Mouse (Mus musculus) heart, postnatal 0 days (tissue): ENCODE results near the gene Tmem182. TPM values are rescaled to one million over a fixed set of nuclear protein-coding genes. Genes with fewer than 3 reads are reported as not detected.

ENCODE experiments used
- ATAC-seq: fragments of 200-750 bp; cut with Nextera tagmentation; 2 replicates; pipeline ENCODE4 v1.8.0; 2017; ENCODE audit warnings: low read depth, moderate number of reproducible peaks, moderate library complexity; ENCODE audit not compliant: insufficient read depth
- DNase-seq: peaks from one replicate; pipeline ENCODE4 v3.0.0-alpha.2; 2016; ENCODE audit warnings: low spot score
- H3K27ac ChIP-seq: fragments of 300-500 bp; sonication (generic); 2 replicates; pipeline ENCODE4 v1.5.1; 2014; ENCODE audit warnings: low read depth, mild to moderate bottlenecking
- H3K27me3 ChIP-seq: fragments of 300-500 bp; sonication (generic); 2 replicates; pipeline ENCODE4 v1.6.1; 2014; ENCODE audit warnings: low read length, mixed read lengths; ENCODE audit not compliant: control insufficient read depth, insufficient read depth
- H3K36me3 ChIP-seq: fragments of 300-500 bp; sonication (generic); replicated peaks from 2 replicates; pipeline ENCODE4 v1.6.1; 2014; ENCODE audit warnings: low read length, mixed read lengths; ENCODE audit not compliant: control insufficient read depth, insufficient read depth
- H3K4me1 ChIP-seq: fragments of 300-500 bp; sonication (generic); 2 replicates; pipeline ENCODE4 v1.6.1; 2014; ENCODE audit warnings: antibody characterized with exemption; ENCODE audit not compliant: control insufficient read depth, insufficient read depth
- H3K4me2 ChIP-seq: fragments of 300-500 bp; sonication (generic); 2 replicates; pipeline ENCODE4 v1.6.1; 2014; ENCODE audit warnings: low read depth, mild to moderate bottlenecking, low read length, moderate library complexity
- H3K4me3 ChIP-seq: fragments of 300-500 bp; sonication (generic); 2 replicates; pipeline ENCODE4 v1.5.1; 2014; ENCODE audit warnings: low read depth, low read length
- H3K9ac ChIP-seq: fragments of 300-500 bp; sonication (generic); replicated peaks from 2 replicates; pipeline ENCODE4 v1.6.1; 2014; ENCODE audit warnings: low read depth, low read length, mixed read lengths
- H3K9me3 ChIP-seq: fragments of 300-500 bp; sonication (generic); replicated peaks from 2 replicates; pipeline ENCODE4 v1.6.1; 2016; ENCODE audit warnings: low read length; ENCODE audit not compliant: control insufficient read depth
- CTCF ChIP-seq: IDR thresholded peaks from 2 replicates; pipeline ENCODE4 v1.5.1; 2016; ENCODE audit warnings: antibody characterized with exemption, control low read depth, low read depth
- EP300 ChIP-seq: IDR thresholded peaks from 2 replicates; pipeline ENCODE4 v1.6.1; 2016; ENCODE audit warnings: antibody characterized with exemption, low read depth
- WGBS: fragments of 180-500 bp; shearing (Covaris S2); extraction: QIAGEN DNeasy Blood & Tissue Kit; methylation state at CpG from one replicate; pipeline ENCODE4 v1.1.7; 2014; 5-methylcytosine and 5-hydroxymethylcytosine counted together
- polyA plus RNA-seq: library from polyadenylated mRNA; unstranded; fragments of >200 nt; fragmentation: Nextera tagmentation; extraction: Ambion mirVana; gene quantifications from 2 replicates; pipeline ENCODE4 v1.2.1, GENCODE M21; 2015
- total RNA-seq: library from RNA; depleted of rRNA; stranded (reverse); fragments of >200 nt; gene quantifications from 2 replicates; pipeline ENCODE4 v1.2.3, GENCODE M21; 2014; ENCODE audit warnings: low replicate concordance

The Tmem182 gene
- total and polyA plus RNA-seq, 2 experiments from 2014 or later, result 102 to 125 TPM

DNA sequence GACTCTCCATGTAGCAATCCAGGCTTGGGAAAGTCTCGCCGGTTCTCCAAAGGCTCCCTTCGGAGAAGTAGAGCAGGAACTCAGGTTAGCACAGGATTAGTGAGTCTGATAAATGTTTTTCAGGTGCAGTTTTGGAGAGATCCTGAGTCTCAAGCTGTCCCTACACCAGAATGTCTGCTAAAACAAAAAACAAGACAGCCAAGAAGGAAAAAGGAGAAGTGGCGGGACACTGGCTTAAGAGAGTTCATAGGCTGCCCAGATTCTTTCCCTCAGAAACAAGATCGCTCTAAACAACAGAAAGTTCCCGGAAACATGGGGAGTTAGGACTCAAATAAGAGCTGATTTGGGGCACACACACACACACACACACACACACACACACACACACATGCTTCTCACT lies 74.1 kb downstream of the Tmem182 start:
- Histone ChIP-seq H3K4me2 (no peak overlapping the region), H3K9ac (no peak overlapping the region), H3K4me1 (no peaks in the 10 kb centered on the region), H3K27me3 (no peaks in the 10 kb centered on the region), H3K27ac (no peak overlapping the region), H3K36me3 (no peaks in the 10 kb centered on the region), H3K4me3 (no peak overlapping the region), H3K9me3 (no peaks in the 10 kb centered on the region)
- DNase-seq (no peak), ATAC-seq (no peak)
- no peak for TF ChIP-seq CTCF
- no peak for TF ChIP-seq EP300
- WGBS, result 76% methylated on average over 6 of the region's 6 CpGs

DNA sequence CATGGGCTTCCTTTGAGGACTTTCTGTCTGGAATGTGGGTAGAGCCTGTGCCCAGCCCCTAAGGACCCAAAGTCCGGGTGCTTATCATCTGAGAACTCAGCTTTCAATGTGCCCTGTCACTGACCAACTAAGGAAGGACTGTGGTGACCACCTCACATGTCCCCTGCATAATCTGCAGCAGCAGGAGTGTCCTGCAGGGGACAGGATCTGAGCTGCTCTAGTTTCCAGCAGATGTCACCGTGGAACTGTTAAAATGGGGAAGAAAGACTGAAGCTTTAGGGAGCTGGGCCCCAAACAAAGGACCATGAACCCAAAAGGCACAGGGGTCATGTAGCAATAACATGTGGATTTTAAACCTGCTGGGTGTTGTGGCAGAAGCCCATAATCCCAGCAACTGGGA lies 75.1 kb downstream of the Tmem182 start:
- DNase-seq (no peak), ATAC-seq (no peak)
- Histone ChIP-seq H3K9me3 (no peaks in the 10 kb centered on the region), H3K27me3 (no peaks in the 10 kb centered on the region), H3K4me1 (no peaks in the 10 kb centered on the region), H3K36me3 (no peaks in the 10 kb centered on the region), H3K4me3 (no peak overlapping the region), H3K9ac (no peak overlapping the region), H3K4me2 (no peak overlapping the region), H3K27ac (no peak overlapping the region)
- 25% methylated on average over 2 of the region's 2 CpGs for WGBS
- TF ChIP-seq EP300 (no peak), CTCF (no peak)

- WGBS, result 71% methylated on average over 2 of the region's 2 CpGs
- Histone ChIP-seq H3K27ac (no peak overlapping the region), H3K4me1 (no peaks in the 10 kb centered on the region), H3K9ac (no peak overlapping the region), H3K27me3 (no peaks in the 10 kb centered on the region), H3K4me2 (no peak overlapping the region), H3K4me3 (no peak overlapping the region), H3K9me3 (no peaks in the 10 kb centered on the region), H3K36me3 (no peaks in the 10 kb centered on the region)
- TF ChIP-seq CTCF (no peak), EP300 (no peak)
- ATAC-seq, result no peak
- DNase-seq, result no peak
Observed at GRCm38 (mm10) chr1:40883856-40884255, 78.5 kb downstream of the Tmem182 start.

DNA sequence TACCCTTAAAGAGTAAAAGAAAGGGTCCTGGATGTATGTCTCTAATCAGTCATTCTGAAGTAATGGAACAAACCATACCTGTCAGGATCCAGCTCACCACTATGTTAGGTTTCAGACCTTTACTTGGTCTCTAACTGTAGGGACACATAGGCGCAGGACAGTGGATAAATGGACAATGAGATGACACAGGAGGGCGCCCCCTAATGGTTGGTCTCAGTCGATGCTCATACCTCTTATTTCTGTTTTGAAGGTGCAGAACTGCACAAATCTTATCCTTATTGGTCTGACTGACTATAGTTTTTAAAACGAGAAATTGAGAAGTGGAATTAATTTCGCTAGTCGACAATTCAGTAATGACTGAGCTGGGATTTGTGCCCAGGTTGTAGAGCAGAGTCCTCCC lies 79.5 kb downstream of the Tmem182 start:
- Histone ChIP-seq H3K4me2 (no peak overlapping the region), H3K27me3 (no peaks in the 10 kb centered on the region), H3K27ac (no peak overlapping the region), H3K36me3 (no peaks in the 10 kb centered on the region), H3K4me1 (no peaks in the 10 kb centered on the region), H3K9me3 (no peaks in the 10 kb centered on the region), H3K9ac (no peak overlapping the region), H3K4me3 (no peak overlapping the region)
- no peak for DNase-seq
- WGBS, result 76% methylated on average over 6 of the region's 6 CpGs
- TF ChIP-seq EP300 (no peak), CTCF (no peak)
- ATAC-seq, result no peak

DNA sequence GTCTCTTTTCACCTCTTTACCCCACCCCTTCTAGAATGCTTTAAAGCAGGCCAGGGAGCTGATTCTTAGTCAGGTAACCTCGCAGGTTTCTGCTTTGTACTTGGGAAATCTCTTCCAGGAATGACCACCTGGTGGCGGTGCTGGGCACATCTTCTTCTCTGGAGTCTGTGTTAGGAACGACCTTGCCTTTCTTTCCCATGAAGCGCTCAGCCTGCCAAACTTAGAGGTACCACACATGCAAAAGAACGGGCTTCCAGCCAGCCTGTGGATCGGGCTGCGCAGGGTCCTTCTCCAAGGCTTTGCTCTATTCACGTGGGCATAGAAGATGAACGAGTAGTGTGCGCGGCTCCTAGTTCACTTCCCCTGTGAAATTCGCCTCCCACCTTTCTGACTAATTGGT lies 82.3 kb downstream of the Tmem182 start:
- peak; percentile 41; the same call in 1 of the 2 replicates for ATAC-seq
- no peaks in the 10 kb centered on the region for H3K27me3 ChIP-seq
- peak; percentile 70 for TF ChIP-seq CTCF
- TF ChIP-seq EP300, result no peak
- no peaks in the 10 kb centered on the region for H3K4me1 ChIP-seq
- no peak overlapping the region for H3K4me3 ChIP-seq
- H3K9me3 ChIP-seq, result no peaks in the 10 kb centered on the region
- H3K9ac ChIP-seq, result no peak overlapping the region
- H3K27ac ChIP-seq, result no peak overlapping the region
- peak overlapping the region; percentile 39; the same call in 1 of the 2 replicates for H3K4me2 ChIP-seq
- no peaks in the 10 kb centered on the region for H3K36me3 ChIP-seq
- WGBS, result 26% methylated on average over 12 of the region's 12 CpGs
- DNase-seq, result peak; percentile 81

DNA sequence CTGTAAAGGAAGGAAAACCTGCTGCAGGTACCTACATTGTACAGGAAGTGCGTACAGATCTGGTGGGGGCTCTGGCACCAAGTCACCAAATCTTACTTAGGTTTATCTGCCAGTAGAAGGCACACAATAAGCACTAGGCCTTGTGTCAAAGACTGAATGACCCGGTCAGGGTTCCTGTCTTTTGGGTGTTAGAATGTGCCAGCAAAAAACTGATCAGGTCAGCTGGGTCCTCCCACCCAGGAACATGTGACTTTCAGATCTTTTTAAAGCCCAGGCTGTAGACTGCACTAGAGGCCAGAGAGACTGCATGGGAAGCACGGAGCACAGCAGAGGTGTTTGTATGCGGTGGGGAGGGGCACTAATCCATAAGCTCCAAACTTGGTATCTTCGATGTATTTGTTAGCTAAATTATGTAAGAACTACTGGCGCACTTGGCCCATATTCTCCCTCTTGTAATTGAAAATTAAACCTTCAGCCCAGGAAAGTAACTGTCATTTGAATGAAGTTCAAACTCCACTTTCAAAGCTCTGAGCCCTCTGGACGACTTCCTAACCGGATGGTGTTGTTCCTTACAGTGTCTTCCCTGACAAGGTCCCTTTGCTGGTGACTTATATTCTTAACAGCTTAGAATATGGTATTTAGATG lies 83.1 kb downstream of the Tmem182 start:
- no peak overlapping the region for H3K4me2 ChIP-seq
- no peak overlapping the region for H3K27ac ChIP-seq
- no peaks in the 10 kb centered on the region for H3K36me3 ChIP-seq
- no peak for TF ChIP-seq CTCF
- TF ChIP-seq EP300, result no peak
- ATAC-seq, result no peak
- H3K4me3 ChIP-seq, result no peak overlapping the region
- no peak for DNase-seq
- H3K9me3 ChIP-seq, result no peaks in the 10 kb centered on the region
- no peak overlapping the region for H3K9ac ChIP-seq
- WGBS, result 87% methylated on average over 8 of the region's 8 CpGs
- H3K4me1 ChIP-seq, result no peaks in the 10 kb centered on the region
- H3K27me3 ChIP-seq, result no peaks in the 10 kb centered on the region
